Mouse (Mus musculus) neural tube, postnatal 0 days (tissue): ENCODE data around the gene Gm21488. TPM values are rescaled to one million over a fixed set of nuclear protein-coding genes. Genes with fewer than 3 reads are reported as not detected.

ENCODE experiments used
- polyA plus RNA-seq: library from polyadenylated mRNA; unstranded; fragments of >200 nt; fragmentation: Nextera tagmentation; extraction: Ambion mirVana; gene quantifications from 2 replicates; pipeline ENCODE4 v1.2.1, GENCODE M21; 2015

Gm21488 gene
- not detected in 2 replicates for polyA plus RNA-seq

GRCm38 (mm10) chrY:27521820-27522219 is at the start of gene Gm21488:
Gene Gm21488, minus strand, starts transcription at chrY:27521920.

